Mouse (Mus musculus) common myeloid progenitor, adult 5-6 weeks (primary cell): ENCODE results near the gene Kras. TPM values are rescaled to one million over a fixed set of nuclear protein-coding genes. Genes with fewer than 3 reads are reported as not detected.

Experiments used
- ATAC-seq: replicated peaks from 2 replicates; pipeline ENCODE4 v1.8.0; 2016; ENCODE audit warnings: low read depth, mild to moderate bottlenecking, moderate TSS enrichment, inconsistent platforms; ENCODE audit not compliant: poor library complexity, severe bottlenecking
- total RNA-seq: library from RNA; stranded (forward); fragments of 200-1000, 187-1606 nt; gene quantifications from 2 replicates; pipeline ENCODE4 v1.2.3, GENCODE M21; 2017

Gene Kras
- total RNA-seq, result 33.4 and 39.1 TPM in 2 replicates

GRCm38 (mm10) chr6:145250185-145250791 is at the start of gene Kras:
Kras (minus strand) TSS chr6:145250239.
- ATAC-seq, result peak; percentile 81

- no peak for ATAC-seq
Observed at GRCm38 (mm10) chr6:145297626-145298025, 47.6 kb upstream of the Kras start.

GRCm38 (mm10) chr6:145296979-145297378 is 46.9 kb upstream of the Kras start:
- no peak for ATAC-seq

- ATAC-seq, result no peak
Observed at GRCm38 (mm10) chr6:145295171-145295570, 45.1 kb upstream of the Kras start.

GRCm38 (mm10) chr6:145293156-145293555 is 43.1 kb upstream of the Kras start:
- no peak for ATAC-seq

- peak; percentile 62 for ATAC-seq
Observed at GRCm38 (mm10) chr6:145291383-145292289, 41.6 kb upstream of the Kras start.

GRCm38 (mm10) chr6:145285656-145286055 is 35.6 kb upstream of the Kras start:
- no peak for ATAC-seq

- no peak for ATAC-seq
Observed at GRCm38 (mm10) chr6:145284286-145284685, 34.2 kb upstream of the Kras start.

GRCm38 (mm10) chr6:145277138-145277763 is 27.2 kb upstream of the Kras start:
- peak; percentile 12; the same call in 1 of the 2 replicates for ATAC-seq

- peak; percentile 91 for ATAC-seq
Observed at GRCm38 (mm10) chr6:145276265-145276780, 26.3 kb upstream of the Kras start.

- ATAC-seq, result peak; percentile 37
Observed at GRCm38 (mm10) chr6:145275586-145276219, 25.7 kb upstream of the Kras start.

GRCm38 (mm10) chr6:145273971-145274620 is 24.1 kb upstream of the Kras start:
- peak; percentile 31 for ATAC-seq

GRCm38 (mm10) chr6:145272142-145272937 is 22.3 kb upstream of the Kras start:
- ATAC-seq, result no peak

GRCm38 (mm10) chr6:145269313-145269845 is 19.3 kb upstream of the Kras start:
- ATAC-seq, result no peak

GRCm38 (mm10) chr6:145267692-145268091 is 17.7 kb upstream of the Kras start:
- ATAC-seq, result no peak

- ATAC-seq, result no peak
Observed at GRCm38 (mm10) chr6:145262314-145262713, 12.3 kb upstream of the Kras start.

- no peak for ATAC-seq
Observed at GRCm38 (mm10) chr6:145256701-145257073, 6.6 kb upstream of the Kras start.

GRCm38 (mm10) chr6:145255952-145256700 is 6.1 kb upstream of the Kras start:
- no peak for ATAC-seq
